Mouse (Mus musculus) limb, embryonic 12.5 days (tissue): ENCODE measurements at regions not wholly inside any gene's neighbourhood (a gene's known extent, or its start where the extent isn't known, plus 50 kb on each side); places are given as distances from the start of the nearest gene placed in this dataset.

ENCODE experiments used
- ATAC-seq: fragments of 200-750 bp; cut with Nextera tagmentation; 2 replicates; pipeline ENCODE4 v1.8.0; 2017; ENCODE audit warnings: low read depth, moderate TSS enrichment; ENCODE audit not compliant: insufficient number of reproducible peaks, insufficient read depth, low FRiP score, low TSS enrichment
- H3K27ac ChIP-seq: fragments of 300-500 bp; sonication (generic); 2 replicates; pipeline ENCODE4 v1.5.1; 2016; ENCODE audit warnings: mild to moderate bottlenecking, moderate library complexity
- H3K27me3 ChIP-seq: fragments of 300-500 bp; sonication (generic); 2 replicates; pipeline ENCODE4 v1.6.1; 2016; ENCODE audit warnings: mild to moderate bottlenecking, moderate library complexity
- H3K36me3 ChIP-seq: fragments of 300-500 bp; sonication (generic); 2 replicates; pipeline ENCODE4 v1.6.1; 2016; ENCODE audit warnings: mild to moderate bottlenecking, moderate library complexity
- H3K4me1 ChIP-seq: fragments of 300-500 bp; sonication (generic); replicated peaks from 2 replicates; pipeline ENCODE4 v1.6.1; 2016
- H3K4me2 ChIP-seq: fragments of 300-500 bp; sonication (generic); 2 replicates; pipeline ENCODE4 v1.6.1; 2016; ENCODE audit warnings: mild to moderate bottlenecking, moderate library complexity
- H3K4me3 ChIP-seq: fragments of 300-500 bp; sonication (generic); replicated peaks from 2 replicates; pipeline ENCODE4 v1.5.1; 2016; ENCODE audit warnings: mild to moderate bottlenecking
- H3K9ac ChIP-seq: fragments of 300-500 bp; sonication (generic); replicated peaks from 2 replicates; pipeline ENCODE4 v1.6.1; 2016; ENCODE audit warnings: mild to moderate bottlenecking, moderate library complexity
- H3K9me3 ChIP-seq: fragments of 300-500 bp; sonication (generic); 2 replicates; pipeline ENCODE4 v1.6.1; 2016; ENCODE audit warnings: mild to moderate bottlenecking, moderate library complexity
- WGBS: fragments of 180-500 bp; shearing (Covaris S2); methylation state at CpG from one replicate; pipeline ENCODE4 v1.1.7; 2016; 5-methylcytosine and 5-hydroxymethylcytosine counted together

DNA sequence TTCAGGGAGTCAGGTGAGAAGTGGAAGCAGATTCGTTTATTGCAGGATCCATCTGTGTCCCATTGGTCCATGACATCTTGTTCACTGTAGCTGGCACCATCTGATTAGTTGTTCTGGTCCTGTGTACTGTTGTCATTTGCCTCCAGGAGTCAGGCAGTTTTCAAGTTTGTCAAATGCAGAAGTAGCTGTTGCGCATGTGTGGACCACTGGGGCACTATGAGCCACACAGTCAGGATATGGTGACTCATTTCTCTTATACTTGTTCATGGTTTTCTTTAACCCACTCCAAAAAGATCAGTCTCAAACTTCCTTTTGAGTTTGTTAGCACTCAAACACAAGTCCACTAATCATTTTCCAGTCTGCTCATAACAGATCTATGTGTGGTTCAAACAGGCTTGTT lies 81.9 kb downstream of the Gm12887 start:
- H3K4me1 ChIP-seq, result no peaks in the 10 kb centered on the region
- ATAC-seq, result no peak
- no peak overlapping the region for H3K4me2 ChIP-seq
- no peak overlapping the region for H3K4me3 ChIP-seq
- no peak overlapping the region for H3K27ac ChIP-seq
- peaks cover 62% of the 10 kb centered on the region for H3K9me3 ChIP-seq
- H3K36me3 ChIP-seq, result no peaks in the 10 kb centered on the region
- 63% methylated on average over 2 of the region's 2 CpGs for WGBS
- H3K27me3 ChIP-seq, result no peaks in the 10 kb centered on the region
- H3K9ac ChIP-seq, result no peak overlapping the region
